Mouse (Mus musculus) heart, embryonic 11.5 days (tissue): ENCODE results near the gene C1qtnf7. TPM values are rescaled to one million over a fixed set of nuclear protein-coding genes. Genes with fewer than 3 reads are reported as not detected.

Experiments
- ATAC-seq: fragments of 200-750 bp; cut with Nextera tagmentation; replicated peaks from 2 replicates; pipeline ENCODE4 v1.8.0; 2017; ENCODE audit warnings: moderate library complexity; ENCODE audit not compliant: insufficient number of reproducible peaks, low FRiP score, low TSS enrichment
- H3K27ac ChIP-seq: fragments of 300-500 bp; sonication (generic); 2 replicates; pipeline ENCODE4 v1.5.1; 2014; ENCODE audit warnings: mild to moderate bottlenecking, low read depth, low read length
- H3K27me3 ChIP-seq: fragments of 300-500 bp; sonication (generic); 2 replicates; pipeline ENCODE4 v1.6.1; 2014; ENCODE audit warnings: mild to moderate bottlenecking, low read length, mixed read lengths; ENCODE audit not compliant: control insufficient read depth, insufficient read depth
- H3K36me3 ChIP-seq: fragments of 300-500 bp; sonication (generic); 2 replicates; pipeline ENCODE4 v1.6.1; 2014; ENCODE audit warnings: mild to moderate bottlenecking, low read length, moderate library complexity, mixed read lengths; ENCODE audit not compliant: control insufficient read depth, insufficient read depth
- H3K4me1 ChIP-seq: fragments of 300-500 bp; sonication (generic); 2 replicates; pipeline ENCODE4 v1.6.1; 2014; ENCODE audit warnings: low read length; ENCODE audit not compliant: control insufficient read depth, insufficient read depth
- H3K4me2 ChIP-seq: fragments of 300-500 bp; sonication (generic); 2 replicates; pipeline ENCODE4 v1.6.1; 2014; ENCODE audit warnings: mild to moderate bottlenecking, moderate library complexity
- H3K4me3 ChIP-seq: fragments of 300-500 bp; sonication (generic); 2 replicates; pipeline ENCODE4 v1.5.1; 2014; ENCODE audit warnings: low read depth, low read length
- H3K9ac ChIP-seq: fragments of 300-500 bp; sonication (generic); 2 replicates; pipeline ENCODE4 v1.6.1; 2014; ENCODE audit warnings: mild to moderate bottlenecking, low read depth, low read length, moderate library complexity
- H3K9me3 ChIP-seq: fragments of 300-500 bp; sonication (generic); replicated peaks from 2 replicates; pipeline ENCODE4 v1.6.1; 2016; ENCODE audit warnings: low read length; ENCODE audit not compliant: control insufficient read depth
- WGBS: fragments of 180-500 bp; shearing (Covaris S2); extraction: QIAGEN DNeasy Blood & Tissue Kit; methylation state at CpG from one replicate; pipeline ENCODE4 v1.1.7; 2014; ENCODE audit not compliant: insufficient replicate concordance; 5-methylcytosine and 5-hydroxymethylcytosine counted together
- polyA plus RNA-seq: library from polyadenylated mRNA; unstranded; fragments of >200 nt; fragmentation: Nextera tagmentation; extraction: Ambion mirVana; gene quantifications from 2 replicates; pipeline ENCODE4 v1.2.1, GENCODE M21; 2014

C1qtnf7 gene
- polyA plus RNA-seq, 1 experiment from 2014 or later = 5.2 TPM

- no peak overlapping the region for H3K27ac ChIP-seq
- no peak overlapping the region for H3K4me3 ChIP-seq
- no peak overlapping the region for H3K4me2 ChIP-seq
- WGBS = 62% methylated on average over 2 of the region's 2 CpGs
- H3K4me1 ChIP-seq = no peaks in the 10 kb centered on the region
- ATAC-seq = no peak
- H3K9ac ChIP-seq = no peak overlapping the region
- no peaks in the 10 kb centered on the region for H3K36me3 ChIP-seq
- no peaks in the 10 kb centered on the region for H3K9me3 ChIP-seq
- no peaks in the 10 kb centered on the region for H3K27me3 ChIP-seq
Observed at GRCm38 (mm10) chr5:43504243-43504786, 11.0 kb upstream of the C1qtnf7 start.

GRCm38 (mm10) chr5:43508470-43508869 is 6.9 kb upstream of the C1qtnf7 start:
- H3K27me3 ChIP-seq = no peaks in the 10 kb centered on the region
- H3K36me3 ChIP-seq = no peaks in the 10 kb centered on the region
- WGBS = 57% methylated on average over 2 of the region's 2 CpGs
- H3K27ac ChIP-seq = no peak overlapping the region
- H3K4me1 ChIP-seq = no peaks in the 10 kb centered on the region
- ATAC-seq = no peak
- H3K4me2 ChIP-seq = no peak overlapping the region
- no peaks in the 10 kb centered on the region for H3K9me3 ChIP-seq
- H3K9ac ChIP-seq = no peak overlapping the region
- no peak overlapping the region for H3K4me3 ChIP-seq

DNA sequence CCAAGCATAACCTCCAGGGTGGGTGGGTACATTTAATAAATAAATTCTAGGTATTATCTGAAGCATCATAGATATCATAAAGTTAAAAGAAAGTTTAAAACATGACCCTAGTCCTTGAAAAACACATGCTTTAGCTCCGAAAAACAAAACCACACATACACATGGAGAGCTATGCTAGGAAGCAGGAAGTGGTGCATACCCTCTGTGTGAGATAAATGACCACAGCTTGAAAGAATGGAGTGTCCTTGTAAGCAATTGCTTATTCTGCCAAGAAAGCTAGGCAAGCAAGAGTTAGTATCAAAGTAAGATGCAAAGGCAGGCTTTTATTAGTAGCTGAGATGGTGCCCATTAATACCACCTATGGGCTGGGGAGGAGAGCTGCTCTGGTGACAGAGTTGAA is 6.4 kb upstream of the C1qtnf7 start:
- Histone ChIP-seq H3K9me3 (no peaks in the 10 kb centered on the region), H3K27me3 (no peaks in the 10 kb centered on the region), H3K4me2 (no peak overlapping the region), H3K9ac (no peak overlapping the region), H3K36me3 (no peaks in the 10 kb centered on the region), H3K4me1 (no peaks in the 10 kb centered on the region), H3K27ac (no peak overlapping the region), H3K4me3 (no peak overlapping the region)
- ATAC-seq = no peak
- WGBS = 53% methylated on average over 1 of the region's 1 CpGs

GRCm38 (mm10) chr5:43511126-43511525 is 4.2 kb upstream of the C1qtnf7 start:
- WGBS = 84% methylated on average over 2 of the region's 2 CpGs
- ATAC-seq = no peak
- Histone ChIP-seq H3K4me2 (no peak overlapping the region), H3K9me3 (no peaks in the 10 kb centered on the region), H3K27ac (no peak overlapping the region), H3K27me3 (no peaks in the 10 kb centered on the region), H3K9ac (no peak overlapping the region), H3K4me3 (no peak overlapping the region), H3K4me1 (no peaks in the 10 kb centered on the region; the same call in 1 of the 2 replicates), H3K36me3 (no peaks in the 10 kb centered on the region)

DNA sequence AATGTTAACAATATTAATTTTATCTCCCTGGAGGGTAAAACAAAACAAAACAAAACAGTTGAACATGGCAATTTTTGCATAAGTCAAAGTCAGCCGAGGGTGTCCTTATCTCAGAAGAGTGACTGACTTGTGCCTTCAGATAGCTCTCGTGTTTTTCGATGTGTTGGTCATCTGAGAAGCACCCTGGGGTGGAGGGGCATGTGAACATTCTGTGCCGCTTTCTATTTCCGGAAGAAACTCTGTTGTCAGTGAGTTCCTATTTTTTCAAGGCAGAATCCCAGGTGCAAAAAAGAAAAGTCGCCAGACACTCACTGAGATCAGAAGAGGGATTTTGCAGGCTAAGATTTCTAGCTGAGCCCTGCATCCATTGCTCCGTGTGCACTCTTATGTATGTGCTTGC is 1.2 kb downstream of the C1qtnf7 start:
- 27% methylated on average over 7 of the region's 7 CpGs for WGBS
- no peak for ATAC-seq
- H3K4me2 ChIP-seq = peak overlapping the region; percentile 41
- H3K36me3 ChIP-seq = no peaks in the 10 kb centered on the region
- H3K9me3 ChIP-seq = no peaks in the 10 kb centered on the region
- H3K27me3 ChIP-seq = no peaks in the 10 kb centered on the region
- H3K9ac ChIP-seq = no peak overlapping the region
- H3K4me3 ChIP-seq = peak overlapping the region; percentile 10; the same call in 1 of the 2 replicates
- peaks cover 10% of the 10 kb centered on the region for H3K4me1 ChIP-seq
- no peak overlapping the region for H3K27ac ChIP-seq

DNA sequence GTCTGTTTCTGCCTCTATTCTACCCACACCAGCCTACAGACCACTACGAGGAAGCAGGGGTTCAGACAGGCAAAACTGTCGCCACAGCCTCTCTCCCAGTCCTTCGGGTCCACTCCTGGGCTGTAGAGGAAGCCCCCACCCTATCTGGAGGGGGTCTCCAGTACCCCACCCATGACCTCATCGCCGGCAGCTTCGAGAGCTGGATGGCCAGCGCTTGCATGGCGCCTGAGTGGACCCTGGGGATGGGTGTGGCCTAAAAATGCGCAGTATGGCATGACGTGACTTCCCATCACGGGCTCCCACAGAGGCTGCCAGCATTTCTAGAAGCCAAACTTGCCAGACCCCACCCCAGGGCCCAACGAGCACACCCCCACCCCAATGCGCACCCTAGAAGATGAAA is 2.0 kb downstream of the C1qtnf7 start:
- Histone ChIP-seq H3K27ac (no peak overlapping the region), H3K9ac (no peak overlapping the region), H3K4me2 (peak overlapping the region; percentile 41; the same call in 1 of the 2 replicates), H3K4me1 (peaks cover 10% of the 10 kb centered on the region), H3K36me3 (no peaks in the 10 kb centered on the region), H3K27me3 (no peaks in the 10 kb centered on the region), H3K4me3 (no peak overlapping the region), H3K9me3 (no peaks in the 10 kb centered on the region)
- no peak for ATAC-seq
- WGBS = 81% methylated on average over 13 of the region's 13 CpGs

- no peak overlapping the region for H3K27ac ChIP-seq
- peaks cover 10% of the 10 kb centered on the region for H3K4me1 ChIP-seq
- no peaks in the 10 kb centered on the region for H3K9me3 ChIP-seq
- no peak overlapping the region for H3K4me2 ChIP-seq
- H3K9ac ChIP-seq = no peak overlapping the region
- H3K27me3 ChIP-seq = no peaks in the 10 kb centered on the region
- no peak overlapping the region for H3K4me3 ChIP-seq
- ATAC-seq = no peak
- H3K36me3 ChIP-seq = no peaks in the 10 kb centered on the region
- WGBS = 76% methylated on average over 2 of the region's 2 CpGs
Observed at GRCm38 (mm10) chr5:43519905-43520304, 4.6 kb downstream of the C1qtnf7 start.

GRCm38 (mm10) chr5:43521369-43521768 is 6.0 kb downstream of the C1qtnf7 start:
- no peak for ATAC-seq
- H3K36me3 ChIP-seq = no peaks in the 10 kb centered on the region
- no peak overlapping the region for H3K4me3 ChIP-seq
- H3K9me3 ChIP-seq = no peaks in the 10 kb centered on the region
- H3K4me2 ChIP-seq = no peak overlapping the region
- 75% methylated on average over 7 of the region's 7 CpGs for WGBS
- H3K4me1 ChIP-seq = peaks cover 10% of the 10 kb centered on the region
- H3K27me3 ChIP-seq = no peaks in the 10 kb centered on the region
- H3K27ac ChIP-seq = no peak overlapping the region
- no peak overlapping the region for H3K9ac ChIP-seq

DNA sequence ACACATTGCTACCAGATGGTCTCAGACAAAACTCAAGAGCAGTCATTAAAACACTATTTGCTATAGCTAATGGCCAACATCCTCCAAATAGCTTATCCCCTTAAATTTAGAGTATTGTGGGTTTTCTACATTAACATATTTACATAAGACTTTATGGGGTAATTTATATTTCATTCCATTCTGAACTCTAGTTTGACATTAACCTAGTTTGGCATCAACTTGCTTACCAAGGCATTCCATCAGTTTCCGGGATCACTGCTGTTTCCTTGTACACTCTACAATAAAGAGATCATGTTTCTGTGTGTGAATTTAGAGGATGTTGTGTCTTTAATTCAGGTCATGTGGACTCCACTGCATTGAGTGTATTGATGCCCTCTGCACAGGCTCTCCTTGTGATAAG is 7.5 kb downstream of the C1qtnf7 start:
- Histone ChIP-seq H3K27ac (no peak overlapping the region), H3K4me3 (no peak overlapping the region), H3K4me1 (no peaks in the 10 kb centered on the region), H3K36me3 (no peaks in the 10 kb centered on the region), H3K9me3 (no peaks in the 10 kb centered on the region), H3K4me2 (no peak overlapping the region), H3K9ac (no peak overlapping the region), H3K27me3 (no peaks in the 10 kb centered on the region)
- WGBS = 71% methylated on average over 1 of the region's 1 CpGs
- ATAC-seq = no peak
